9 mouse cellular contexts compared by ENCODE assay signal in the genomic region with DNA sequence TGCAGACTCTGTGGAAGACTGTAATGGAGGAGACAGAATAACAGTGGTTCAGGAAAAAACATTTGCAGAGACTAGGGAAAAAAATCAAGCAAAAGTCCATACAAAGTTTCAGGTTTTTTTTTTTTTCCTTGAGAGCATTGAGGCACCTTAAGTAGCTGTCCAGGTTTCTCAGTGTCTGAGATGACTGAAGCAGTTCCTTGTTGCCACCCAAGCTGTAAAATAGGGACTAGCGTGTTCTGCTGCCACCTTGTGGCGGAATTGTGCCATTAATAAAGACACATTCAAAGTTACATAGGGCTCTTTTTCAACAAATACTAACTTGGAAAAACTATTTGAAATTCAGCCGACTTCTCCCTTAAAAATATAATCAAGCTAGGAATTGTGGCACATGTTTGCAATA. TPM values are rescaled to one million over a fixed set of nuclear protein-coding genes. Genes with fewer than 3 reads are reported as not detected.
DNase-seq lines count a peak whose midpoint lies in the region; ATAC-seq and TF ChIP-seq lines count a peak whose summit lies in the region.
"Had no signal": no experiment of that assay in that cellular context is flagged by ENCODE, and none has a peak within 500 bp of the region (broad histone marks: within the 10 kb centered on the region; RNA-seq: fewer than 3 reads in every experiment).

No protein-coding gene starts in this region.

- no peak for ATAC-seq in cerebellum, adult (ENCODE audit: insufficient number of reproducible peaks, low FRiP score, low TSS enrichment)
- ATAC-seq in Patski = no peak

- in situ Hi-C loops in Patski (cut with MboI; ENCODE audit: low pct_unique_long_range_greater_than_20kb) = loop anchor here (5.0 to 25.0 kb wide), 2 partner anchors 55 to 1165 kb away; partner anchors contain the start of gene Tex10

- TF ChIP-seq CTCF in Patski (IDR thresholded peaks at IDR 0.05) = peak; percentile 41

- DNase-seq in cerebellum, adult 11 months = peak; percentile 62
- peak; percentile 1 for DNase-seq in Patski (ENCODE audit: low read depth, low spot score)
- peak; percentile 81 to 85 for DNase-seq in cerebellum, postnatal 14 days
- peak; percentile 38 for DNase-seq in gastrocnemius, postnatal 25 days
- peak; percentile 87 for DNase-seq in layer of hippocampus, adult 9-10 months (ENCODE audit: low spot score)
- peak; percentile 92 for DNase-seq in lung, postnatal 36 days
- DNase-seq in spleen, adult 12 weeks (ENCODE audit: low spot score) = peak; percentile 57

- peaks cover 10% of the 10 kb centered on the region for H3K27me3 ChIP-seq in Patski

- CTCF ChIA-PET in Patski (lab: Charles Lee) = interaction anchor here (0.7 to 3.2 kb wide), 10 partner anchors 10 to 159 kb away, joined by 3 to 32 read pairs (median 4); no protein-coding TSS in a partner anchor

- POLR2A ChIA-PET in Patski (lab: Charles Lee) = no interaction called here

RNA-seq across cellular contexts. Expression of gene Rnf20, which starts 4.8 kb away (rescaled TPM):
- polyA plus RNA-seq in Patski (2021) = 30.5 TPM
- 10 to 100 TPM; 26.3 to 26.7 TPM for total RNA-seq in gastrocnemius, postnatal 25 days (2021)

RNA-seq across cellular contexts. Expression of gene Tmem246, which starts 29.3 kb away (rescaled TPM):
- not detected for polyA plus RNA-seq in Patski (2021)
- total RNA-seq in gastrocnemius, postnatal 25 days (2021) = 10 to 100 TPM; 26.7 to 29.2 TPM
- polyA plus RNA-seq: macrophage had no signal

RNA-seq across cellular contexts. Expression of gene Ppp3r2, which starts 54.9 kb away (rescaled TPM):
- polyA plus RNA-seq in Patski (2021) = not detected
- total RNA-seq in gastrocnemius, postnatal 25 days (2021) = not detected
- polyA plus RNA-seq: macrophage had no signal

Comparison
In these comparisons a context has a peak if more than half of its experiments do, and no peak if none do; other contexts are left out.
1. DNase-seq: peak in every context shown above with its lines; median percentile 92 in lung, postnatal 36 days; 87 in layer of hippocampus, adult 9-10 months; 83 in cerebellum, postnatal 14 days; 62 in cerebellum, adult 11 months; 57 in spleen, adult 12 weeks; 38 in gastrocnemius, postnatal 25 days; 1 in Patski.